Mouse (Mus musculus) midbrain, postnatal 0 days (tissue): ENCODE measurements around the gene Tcl1b5. TPM values are rescaled to one million over a fixed set of nuclear protein-coding genes. Genes with fewer than 3 reads are reported as not detected.
"Not testable (repeated sequence)": the region's sequence is repeated elsewhere in the genome, so short reads cannot be mapped to it uniquely, and the experiment has no call there.

ENCODE experiments used
- ATAC-seq: fragments of 200-750 bp; cut with Nextera tagmentation; 2 replicates; pipeline ENCODE4 v1.8.0; 2017; ENCODE audit warnings: moderate number of reproducible peaks, mild to moderate bottlenecking, moderate TSS enrichment, moderate library complexity; ENCODE audit not compliant: low FRiP score
- DNase-seq: peaks from one replicate; pipeline ENCODE4 v3.0.0-alpha.2; 2015; ENCODE audit warnings: low spot score
- H3K27ac ChIP-seq: fragments of 300-500 bp; sonication (generic); 2 replicates; pipeline ENCODE4 v1.5.1; 2014; ENCODE audit warnings: low read depth, mild to moderate bottlenecking, low read length, mixed read lengths
- H3K27me3 ChIP-seq: fragments of 300-500 bp; sonication (generic); 2 replicates; pipeline ENCODE4 v1.6.1; 2014; ENCODE audit warnings: low read length, control low read depth, mixed read lengths; ENCODE audit not compliant: insufficient read depth
- H3K36me3 ChIP-seq: fragments of 300-500 bp; sonication (generic); 2 replicates; pipeline ENCODE4 v1.6.1; 2014; ENCODE audit warnings: low read length, control low read depth, mixed read lengths; ENCODE audit not compliant: insufficient read depth
- H3K4me1 ChIP-seq: fragments of 300-500 bp; sonication (generic); 2 replicates; pipeline ENCODE4 v1.6.1; 2014; ENCODE audit warnings: mild to moderate bottlenecking, control low read depth, antibody characterized with exemption, low read length, mixed read lengths; ENCODE audit not compliant: insufficient read depth
- H3K4me2 ChIP-seq: fragments of 300-500 bp; sonication (generic); 2 replicates; pipeline ENCODE4 v1.6.1; 2014; ENCODE audit warnings: low read depth, mild to moderate bottlenecking, low read length, mixed read lengths; ENCODE audit not compliant: poor library complexity, severe bottlenecking
- H3K4me3 ChIP-seq: fragments of 300-500 bp; sonication (generic); 2 replicates; pipeline ENCODE4 v1.5.1; 2014; ENCODE audit warnings: low read depth, mild to moderate bottlenecking, low read length, moderate library complexity
- H3K9ac ChIP-seq: fragments of 300-500 bp; sonication (generic); replicated peaks from 2 replicates; pipeline ENCODE4 v1.6.1; 2014; ENCODE audit warnings: mild to moderate bottlenecking, low read length, moderate library complexity, mixed read lengths; ENCODE audit not compliant: poor library complexity, severe bottlenecking
- H3K9me3 ChIP-seq: fragments of 300-500 bp; sonication (generic); 2 replicates; pipeline ENCODE4 v1.6.1; 2016; ENCODE audit warnings: low read length, control low read depth
- CTCF ChIP-seq: IDR thresholded peaks from 2 replicates; pipeline ENCODE4 v1.5.1; 2016; ENCODE audit warnings: antibody characterized with exemption, mild to moderate bottlenecking
- WGBS: fragments of 180-500 bp; shearing (Covaris S2); extraction: QIAGEN DNeasy Blood & Tissue Kit; methylation state at CpG from one replicate; pipeline ENCODE4 v1.1.7; 2014; 5-methylcytosine and 5-hydroxymethylcytosine counted together
- polyA plus RNA-seq: library from polyadenylated mRNA; unstranded; fragments of >200 nt; fragmentation: Nextera tagmentation; extraction: Ambion mirVana; gene quantifications from 2 replicates; pipeline ENCODE4 v1.2.1, GENCODE M21; 2015
- total RNA-seq: library from RNA; depleted of rRNA; stranded (reverse); fragments of >200 nt; gene quantifications from 2 replicates; pipeline ENCODE4 v1.2.3, GENCODE M21; 2014

Tcl1b5 gene
- total and polyA plus RNA-seq, 2 experiments from 2014 or later: not detected

DNA sequence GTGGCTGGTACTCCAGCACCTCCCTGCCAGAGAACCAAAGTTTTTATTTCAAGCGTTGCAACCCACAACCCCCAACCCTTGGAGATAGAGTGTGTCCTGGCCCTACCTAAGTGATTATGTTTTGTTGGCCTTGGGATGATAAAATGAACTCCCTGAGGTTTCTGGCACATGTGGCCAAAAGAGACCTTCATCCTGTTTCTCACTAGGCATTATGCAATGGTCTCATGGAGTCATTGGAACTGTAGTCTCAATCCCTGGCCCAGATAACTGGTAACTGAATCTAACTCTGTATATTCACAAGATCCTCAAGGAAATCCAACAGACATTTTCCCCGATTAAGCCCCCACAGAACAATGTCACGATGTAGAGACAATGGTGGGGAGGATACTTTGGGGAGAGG is 33.0 kb upstream of the Tcl1b5 start:
- Histone ChIP-seq H3K9me3 (no peaks in the 10 kb centered on the region), H3K27ac (no peak overlapping the region), H3K9ac (no peak overlapping the region), H3K4me2 (no peak overlapping the region), H3K4me3 (no peak overlapping the region), H3K36me3 (no peaks in the 10 kb centered on the region), H3K4me1 (no peaks in the 10 kb centered on the region), H3K27me3 (no peaks in the 10 kb centered on the region)
- no peak for TF ChIP-seq CTCF
- WGBS: 95% methylated on average over 3 of the region's 3 CpGs
- ATAC-seq (no peak), DNase-seq (no peak)

DNA sequence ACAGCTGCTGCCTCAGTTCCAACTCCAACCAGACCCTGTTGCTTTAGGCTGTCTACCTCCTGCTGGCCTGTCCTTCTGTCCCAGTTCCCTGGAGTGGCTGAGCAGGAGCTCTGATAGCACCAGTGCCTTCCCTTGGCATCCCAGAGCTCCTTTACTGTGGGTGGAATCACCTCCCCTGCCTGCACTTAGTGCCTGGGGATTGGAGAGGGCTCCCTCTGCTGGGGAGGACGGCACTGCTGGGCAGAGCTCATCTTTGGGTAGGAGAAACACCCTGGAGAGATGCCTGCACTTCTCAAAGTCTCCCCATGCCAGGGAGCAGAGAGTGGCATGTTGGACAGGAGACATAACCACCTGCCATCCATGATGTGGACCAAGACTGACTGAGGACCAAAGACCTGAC is 31.2 kb upstream of the Tcl1b5 start:
- H3K4me3 ChIP-seq, DNase-seq, H3K9ac ChIP-seq, H3K36me3 ChIP-seq, H3K27me3 ChIP-seq, H3K4me2 ChIP-seq, H3K9me3 ChIP-seq, H3K4me1 ChIP-seq, H3K27ac ChIP-seq, ATAC-seq: not testable (repeated sequence)
- WGBS: 50% methylated on average over 1 of the region's 1 CpGs

DNA sequence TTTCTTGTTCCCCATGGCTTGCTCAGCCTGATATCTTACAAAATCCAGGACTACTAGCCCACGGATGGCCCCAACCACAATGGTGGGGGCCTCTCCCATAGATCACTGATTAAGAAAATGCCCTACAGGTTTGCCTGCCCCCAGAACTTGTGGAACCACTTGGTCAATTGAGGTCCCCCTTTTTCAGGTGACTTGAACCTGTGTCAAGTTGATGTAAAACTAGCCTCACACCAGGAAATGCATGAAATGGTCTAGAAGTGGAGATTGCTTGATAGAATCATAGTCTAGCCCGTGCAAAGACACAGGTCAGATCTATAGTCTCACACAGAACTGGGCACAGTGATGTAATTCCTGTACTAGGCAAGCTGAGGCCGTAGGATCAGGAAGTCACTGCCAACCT is 30.4 kb upstream of the Tcl1b5 start, which contains the start of gene Tcl1b2:
Tcl1b2 (plus strand) TSS at position 301 of the 400 bp plus-strand sequence.
- no peak within 1 kb of the TSS for H3K9ac ChIP-seq
- no peak within 1 kb of the TSS for H3K4me2 ChIP-seq
- no peaks in the 10 kb centered on the region for H3K9me3 ChIP-seq
- DNase-seq: no peak
- no peak for ATAC-seq
- H3K27me3 ChIP-seq: no peaks in the 10 kb centered on the region
- H3K27ac ChIP-seq: no peak within 1 kb of the TSS
- no peaks in the 10 kb centered on the region for H3K36me3 ChIP-seq
- WGBS: 73% methylated on average over 3 of the region's 3 CpGs
- H3K4me3 ChIP-seq: no peak within 1 kb of the TSS
- no peaks in the 10 kb centered on the region for H3K4me1 ChIP-seq
- no peak for TF ChIP-seq CTCF

DNA sequence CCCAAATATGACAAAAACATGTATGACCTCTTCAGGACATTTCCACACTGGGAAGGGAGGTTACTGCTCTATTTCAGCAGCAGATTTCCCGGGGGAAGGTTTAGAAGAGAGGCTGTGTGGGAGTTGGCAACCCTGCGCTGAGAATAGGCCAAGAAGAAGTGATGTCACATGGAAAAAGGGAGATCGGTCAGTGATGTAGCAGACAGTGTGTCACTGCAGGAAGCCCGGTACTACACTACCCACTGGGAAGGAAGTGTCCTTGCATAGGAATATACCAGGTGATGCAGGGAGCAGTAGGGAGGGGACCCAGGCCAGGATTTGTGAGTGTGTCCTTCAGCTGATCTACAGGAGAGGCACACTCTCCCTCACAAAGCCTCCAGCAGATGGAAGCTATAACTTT is 20.9 kb upstream of the Tcl1b5 start:
- H3K4me2 ChIP-seq, H3K4me3 ChIP-seq, H3K4me1 ChIP-seq, H3K27ac ChIP-seq, H3K9ac ChIP-seq, DNase-seq, H3K9me3 ChIP-seq, H3K36me3 ChIP-seq, ATAC-seq, H3K27me3 ChIP-seq: not testable (repeated sequence)
- WGBS: 80% methylated on average over 4 of the region's 4 CpGs

DNA sequence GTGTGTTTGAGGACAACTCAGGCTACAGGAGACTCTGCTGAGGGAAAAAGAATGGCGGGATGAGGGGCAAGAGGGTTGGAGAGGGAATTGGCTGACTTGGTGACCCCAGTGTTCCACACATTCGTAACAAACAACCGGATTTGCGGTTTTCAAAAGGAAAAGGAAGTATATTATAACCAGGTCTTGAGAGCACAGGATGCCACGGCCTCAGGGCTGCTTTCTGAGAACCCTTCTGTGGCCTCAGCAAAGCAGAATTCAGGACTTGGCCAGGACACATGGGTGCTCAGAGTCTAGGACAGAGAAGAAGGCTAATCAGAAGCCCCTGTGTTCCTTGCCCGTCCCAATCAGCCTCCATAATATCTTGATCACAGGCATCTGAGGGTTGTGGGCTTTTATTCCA is 17.3 kb upstream of the Tcl1b5 start:
- Histone ChIP-seq H3K9ac (no peak overlapping the region), H3K4me1 (no peaks in the 10 kb centered on the region), H3K36me3 (no peaks in the 10 kb centered on the region), H3K27me3 (no peaks in the 10 kb centered on the region), H3K9me3 (no peaks in the 10 kb centered on the region), H3K4me3 (no peak overlapping the region), H3K4me2 (no peak overlapping the region), H3K27ac (no peak overlapping the region)
- 88% methylated on average over 6 of the region's 6 CpGs for whole genome bisulfite sequencing
- DNase-seq: no peak
- no peak for TF ChIP-seq CTCF
- ATAC-seq: no peak

DNA sequence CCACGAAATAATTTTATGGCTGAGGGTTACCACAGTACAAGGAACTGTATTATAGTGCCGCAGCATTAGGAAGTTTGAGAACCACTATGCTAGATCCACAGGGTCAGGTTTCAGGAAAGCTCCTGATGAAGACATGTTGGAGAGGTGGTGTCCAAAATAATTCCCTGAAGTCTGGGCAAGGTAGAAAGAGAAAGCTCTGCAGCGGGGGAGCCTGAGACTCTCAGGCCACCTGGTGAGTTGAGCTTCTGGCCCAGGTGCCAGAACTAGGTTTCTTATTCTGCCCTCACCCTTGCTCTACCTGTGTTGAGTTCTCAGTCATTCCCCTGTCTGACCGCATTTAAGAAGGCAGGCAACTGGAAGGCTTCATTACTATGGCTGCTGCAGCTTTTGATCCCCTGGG is 16.8 kb upstream of the Tcl1b5 start, which contains the start of gene Tcl1b1:
Tcl1b1 (plus strand) TSS at position 301 of the 400 bp plus-strand sequence.
- no peaks in the 10 kb centered on the region for H3K36me3 ChIP-seq
- H3K27me3 ChIP-seq: no peaks in the 10 kb centered on the region
- H3K9me3 ChIP-seq: no peaks in the 10 kb centered on the region
- ATAC-seq (no peak), DNase-seq (no peak)
- no peak within 1 kb of the TSS for H3K4me2 ChIP-seq
- no peaks in the 10 kb centered on the region for H3K4me1 ChIP-seq
- no peak within 1 kb of the TSS for H3K27ac ChIP-seq
- WGBS: 88% methylated on average over 4 of the region's 4 CpGs
- no peak within 1 kb of the TSS for H3K9ac ChIP-seq
- no peak within 1 kb of the TSS for H3K4me3 ChIP-seq
- no peak for TF ChIP-seq CTCF

DNA sequence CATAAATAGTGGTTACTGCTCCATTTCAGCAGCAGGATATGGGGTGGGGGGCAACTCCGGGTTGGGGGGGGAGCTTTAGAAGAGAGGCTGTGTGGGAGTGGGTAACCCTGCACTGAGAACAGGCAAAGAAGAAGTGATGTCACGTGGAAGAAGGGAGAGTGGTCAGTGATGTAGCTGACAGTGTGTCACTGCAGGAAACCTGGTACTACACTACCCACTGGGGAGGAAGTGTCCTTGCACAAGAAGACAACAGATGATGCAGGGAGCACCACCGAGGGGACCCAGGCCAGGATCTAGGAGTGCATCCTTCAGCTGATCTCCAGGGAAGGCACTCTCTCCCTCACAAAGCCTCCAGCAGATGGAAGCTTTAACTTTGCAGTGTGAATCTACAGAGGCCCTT is 9.4 kb upstream of the Tcl1b5 start:
- Histone ChIP-seq H3K4me2 (no peak overlapping the region), H3K27me3 (no peaks in the 10 kb centered on the region), H3K9me3 (no peaks in the 10 kb centered on the region), H3K9ac (no peak overlapping the region), H3K27ac (no peak overlapping the region), H3K4me1 (no peaks in the 10 kb centered on the region), H3K4me3 (no peak overlapping the region), H3K36me3 (no peaks in the 10 kb centered on the region)
- no peak for ATAC-seq
- WGBS: 73% methylated on average over 3 of the region's 3 CpGs
- TF ChIP-seq CTCF: no peak
- no peak for DNase-seq
